In the genomic region with DNA sequence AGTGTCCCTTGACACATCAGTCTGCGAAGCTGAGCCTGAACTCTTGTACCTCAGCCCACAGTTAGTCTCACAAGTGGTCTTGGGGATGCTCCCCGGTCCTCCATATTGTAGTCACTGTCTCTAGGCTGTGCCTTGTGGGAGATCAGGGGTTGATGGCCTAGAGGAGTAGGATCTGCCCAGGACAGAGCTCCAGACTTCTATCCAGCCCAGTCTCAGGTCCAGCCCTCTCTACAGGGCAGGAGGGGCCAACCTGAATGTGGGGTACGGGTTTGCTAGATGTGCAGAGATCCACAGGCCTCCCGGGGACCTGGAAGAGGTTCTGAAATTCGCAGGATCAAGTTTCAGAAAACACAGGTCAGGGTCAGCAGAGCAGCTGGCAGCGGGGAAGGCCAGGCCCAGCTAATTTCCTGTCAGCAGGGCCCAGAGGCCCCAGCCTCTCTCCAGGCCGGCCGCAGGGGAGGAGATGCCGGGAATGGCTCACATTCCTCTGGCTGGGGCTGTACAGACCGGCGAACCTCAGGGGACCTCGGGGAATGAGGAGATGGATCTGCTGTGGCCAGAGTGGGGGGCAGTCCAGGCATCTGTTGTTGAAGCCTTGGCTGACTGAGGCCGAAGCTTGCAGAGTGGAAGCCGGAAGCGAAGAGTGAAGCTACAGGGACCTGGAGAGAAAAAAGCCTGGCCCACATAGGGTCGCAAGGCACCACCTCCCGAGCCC, we compare ENCODE assay signal across 8 mouse cellular contexts.
DNase-seq lines count a peak whose midpoint lies in the region; ATAC-seq and TF ChIP-seq lines count a peak whose summit lies in the region.

No protein-coding gene starts in this region.

- no peak for ATAC-seq in monocyte, adult 5-6 weeks (replicated peaks; ENCODE audit: insufficient number of reproducible peaks, low FRiP score, low TSS enrichment, poor library complexity, severe bottlenecking)

- 38% methylated on average over 17 of the region's 17 CpGs for WGBS in lung, adult 2 months

- DNase-seq in urinary bladder, adult 2 months (ENCODE audit: low spot score) = peak; percentile 35
- no peak for DNase-seq in urinary bladder, postnatal 10 days (ENCODE audit: low spot score)
- DNase-seq in heart, adult 9 months (ENCODE audit: low spot score in 2 of 2) = peak; percentile 88 to 94
- DNase-seq in kidney, adult 18-20 months = peak; percentile 64
- DNase-seq in lung, adult 2 months = peak; percentile 33
- DNase-seq in retina, postnatal 1 day = peak; percentile 38
- DNase-seq in layer of hippocampus, adult 11-12 months (ENCODE audit: low spot score) = no peak

- H3K4me3 ChIP-seq in lung, adult 2 months (replicated peaks; ENCODE audit: extremely low read depth, low read depth, low read length) = no peak overlapping the region

- no peak for TF ChIP-seq POLR2A in lung, adult 2 months (IDR thresholded peaks at IDR 0.05; ENCODE audit: borderline replicate concordance, extremely low read depth, low read depth, low read length)

- H3K4me1 ChIP-seq in lung, adult 2 months (ENCODE audit: control insufficient read depth, insufficient read depth, low read length) = no peaks in the 10 kb centered on the region

- no peak for TF ChIP-seq CTCF in lung, adult 2 months (IDR thresholded peaks at IDR 0.05; ENCODE audit: insufficient read depth, low read length)

Comparison
In these comparisons a context has a peak if more than half of its experiments do, and no peak if none do; other contexts are left out.
1. DNase-seq: peak in urinary bladder, adult 2 months (single experiment), heart, adult 9 months (2 of 2), kidney, adult 18-20 months (single experiment), lung, adult 2 months (single experiment) and retina, postnatal 1 day (single experiment); none in urinary bladder, postnatal 10 days (single experiment) and layer of hippocampus, adult 11-12 months (single experiment).